ENCODE assay signal across 24 mouse cellular contexts in genomic region chrX:94785983-94786382, GRCm38 (mm10).
"Had no signal": no experiment of that assay in that cellular context is flagged by ENCODE, and none has a peak within 500 bp of the region (broad histone marks: within the 10 kb centered on the region; RNA-seq: fewer than 3 reads in every experiment).

No protein-coding gene starts in this region.

- H3K36me3 ChIP-seq: heart, embryonic 13.5 days; heart, embryonic 15.5 days; hindbrain, embryonic 13.5 days; hindbrain, embryonic 15.5 days; intestine, embryonic 15.5 days; kidney, embryonic 15.5 days; limb, embryonic 13.5 days; limb, embryonic 15.5 days; liver, embryonic 12.5 days had no signal

- H3K4me3 ChIP-seq: gastrocnemius, adult 2 months; heart, embryonic 13.5 days; heart, embryonic 15.5 days; hindbrain, embryonic 13.5 days; hindbrain, embryonic 15.5 days; intestine, embryonic 15.5 days; kidney, embryonic 15.5 days; limb, embryonic 13.5 days; limb, embryonic 15.5 days; liver, embryonic 12.5 days had no signal

- ATAC-seq: hindbrain, postnatal 0 days; intestine, embryonic 15.5 days; intestine, postnatal 0 days; liver, embryonic 12.5 days had no signal

- H3K4me1 ChIP-seq: heart, embryonic 13.5 days; heart, embryonic 15.5 days; hindbrain, embryonic 13.5 days; hindbrain, embryonic 15.5 days; intestine, embryonic 15.5 days; kidney, embryonic 15.5 days; limb, embryonic 13.5 days; limb, embryonic 15.5 days; liver, embryonic 12.5 days had no signal

- H3K27me3 ChIP-seq: heart, embryonic 13.5 days; heart, embryonic 15.5 days; hindbrain, embryonic 13.5 days; hindbrain, embryonic 15.5 days; intestine, embryonic 15.5 days; limb, embryonic 13.5 days; limb, embryonic 15.5 days; liver, embryonic 12.5 days had no signal

- H3K9me3 ChIP-seq: heart, embryonic 13.5 days; heart, embryonic 15.5 days; hindbrain, embryonic 13.5 days; hindbrain, embryonic 15.5 days; intestine, embryonic 15.5 days; kidney, embryonic 15.5 days; limb, embryonic 13.5 days; limb, embryonic 15.5 days; liver, embryonic 12.5 days had no signal

- DNase-seq: gastrocnemius, adult 2 months; gastrocnemius, postnatal 10 days; gastrocnemius, postnatal 25 days; heart, adult 18-20 months; heart, postnatal 14 days; heart, postnatal 36 days; kidney, adult 18-20 months; kidney, adult 8-10 months; kidney, postnatal 14 days; kidney, postnatal 36 days; layer of hippocampus, adult 9-11 months; layer of hippocampus, postnatal 36 days; left cerebral cortex, postnatal 4 days had no signal
